Mouse (Mus musculus) liver, embryonic 11.5 days (tissue): ENCODE data around the gene S100a1. TPM values are rescaled to one million over a fixed set of nuclear protein-coding genes. Genes with fewer than 3 reads are reported as not detected.

Experiments used
- ATAC-seq: fragments of 200-750 bp; cut with Nextera tagmentation; replicated peaks from 2 replicates; pipeline ENCODE4 v1.8.0; 2017; ENCODE audit warnings: moderate number of reproducible peaks, mild to moderate bottlenecking, moderate TSS enrichment, moderate library complexity; ENCODE audit not compliant: low FRiP score
- DNase-seq: peaks from one replicate; pipeline ENCODE4 v3.0.0-alpha.2; 2017; ENCODE audit warnings: low spot score
- H3K27ac ChIP-seq: fragments of 300-500 bp; sonication (generic); 2 replicates; pipeline ENCODE4 v1.5.1; 2014; ENCODE audit warnings: mild to moderate bottlenecking, low read depth, low read length, control low read depth
- H3K27me3 ChIP-seq: fragments of 300-500 bp; sonication (generic); replicated peaks from 2 replicates; pipeline ENCODE4 v1.6.1; 2014; ENCODE audit warnings: low read length, mixed read lengths; ENCODE audit not compliant: control insufficient read depth, insufficient read depth
- H3K36me3 ChIP-seq: fragments of 300-500 bp; sonication (generic); 2 replicates; pipeline ENCODE4 v1.6.1; 2014; ENCODE audit warnings: mild to moderate bottlenecking, low read length, moderate library complexity, mixed read lengths; ENCODE audit not compliant: control insufficient read depth, insufficient read depth
- H3K4me1 ChIP-seq: fragments of 300-500 bp; sonication (generic); replicated peaks from 2 replicates; pipeline ENCODE4 v1.6.1; 2014; ENCODE audit warnings: low read length, mixed read lengths; ENCODE audit not compliant: control insufficient read depth, insufficient read depth
- H3K4me2 ChIP-seq: fragments of 300-500 bp; sonication (generic); 2 replicates; pipeline ENCODE4 v1.6.1; 2014; ENCODE audit warnings: mild to moderate bottlenecking, control low read depth, moderate library complexity
- H3K4me3 ChIP-seq: fragments of 300-500 bp; sonication (generic); 2 replicates; pipeline ENCODE4 v1.5.1; 2014; ENCODE audit warnings: low read depth, low read length, control low read depth
- H3K9ac ChIP-seq: fragments of 300-500 bp; sonication (generic); 2 replicates; pipeline ENCODE4 v1.6.1; 2014; ENCODE audit warnings: low read depth, low read length, control low read depth
- H3K9me3 ChIP-seq: fragments of 300-500 bp; sonication (generic); 2 replicates; pipeline ENCODE4 v1.6.1; 2016; ENCODE audit warnings: low read length, inconsistent platforms, mixed read lengths; ENCODE audit not compliant: control insufficient read depth
- WGBS: fragments of 180-500 bp; shearing (Covaris S2); extraction: QIAGEN DNeasy Blood & Tissue Kit; methylation state at CpG from one replicate; pipeline ENCODE4 v1.1.7; 2014; 5-methylcytosine and 5-hydroxymethylcytosine counted together
- polyA plus RNA-seq: library from polyadenylated mRNA; unstranded; fragments of >200 nt; fragmentation: Nextera tagmentation; extraction: Ambion mirVana; gene quantifications from 2 replicates; pipeline ENCODE4 v1.2.1, GENCODE M21; 2014

The S100a1 gene
- polyA plus RNA-seq, 1 experiment from 2014 or later: 21.9 TPM

GRCm38 (mm10) chr3:90515789-90516188 lies 1.6 kb upstream of the S100a1 start:
- WGBS: 91% methylated on average over 4 of the region's 4 CpGs
- Histone ChIP-seq H3K4me2 (no peak overlapping the region; the same call in 1 of the 2 replicates), H3K36me3 (no peaks in the 10 kb centered on the region), H3K9me3 (no peaks in the 10 kb centered on the region), H3K27ac (no peak overlapping the region), H3K9ac (no peak overlapping the region), H3K4me1 (peaks cover 11% of the 10 kb centered on the region), H3K27me3 (no peaks in the 10 kb centered on the region), H3K4me3 (no peak overlapping the region)
- DNase-seq: no peak
- no peak for ATAC-seq

GRCm38 (mm10) chr3:90515242-90515641 lies 1.1 kb upstream of the S100a1 start:
- DNase-seq (no peak), ATAC-seq (no peak)
- H3K27me3 ChIP-seq: no peaks in the 10 kb centered on the region
- H3K27ac ChIP-seq: no peak overlapping the region
- peak overlapping the region; percentile 46 for H3K4me3 ChIP-seq
- WGBS: 30% methylated on average over 1 of the region's 1 CpGs
- no peaks in the 10 kb centered on the region for H3K36me3 ChIP-seq
- H3K9ac ChIP-seq: peak overlapping the region; percentile 62
- peak overlapping the region; percentile 87 for H3K4me2 ChIP-seq
- H3K4me1 ChIP-seq: peaks cover 11% of the 10 kb centered on the region
- no peaks in the 10 kb centered on the region for H3K9me3 ChIP-seq

- Histone ChIP-seq H3K27ac (no peak overlapping the region), H3K9me3 (no peaks in the 10 kb centered on the region), H3K36me3 (no peaks in the 10 kb centered on the region), H3K4me1 (peaks cover 12% of the 10 kb centered on the region), H3K4me2 (peak overlapping the region; percentile 87), H3K27me3 (no peaks in the 10 kb centered on the region), H3K9ac (peak overlapping the region; percentile 62), H3K4me3 (peak overlapping the region; percentile 46)
- ATAC-seq (peak; percentile 84), DNase-seq (peak; percentile 76)
- WGBS: under 1% methylated on average over 10 of the region's 10 CpGs
Measured at GRCm38 (mm10) chr3:90514691-90515090, 499 bp upstream of the S100a1 start.

- ATAC-seq: no peak
- H3K9me3 ChIP-seq: no peaks in the 10 kb centered on the region
- H3K4me3 ChIP-seq: no peak overlapping the region
- H3K4me2 ChIP-seq: no peak overlapping the region
- H3K36me3 ChIP-seq: no peaks in the 10 kb centered on the region
- no peak overlapping the region for H3K9ac ChIP-seq
- no peak for DNase-seq
- H3K27ac ChIP-seq: no peak overlapping the region
- WGBS: 70% methylated on average over 9 of the region's 9 CpGs
- H3K27me3 ChIP-seq: no peaks in the 10 kb centered on the region
- H3K4me1 ChIP-seq: peaks cover 16% of the 10 kb centered on the region
Measured at GRCm38 (mm10) chr3:90512948-90513642, 1.1 kb downstream of the S100a1 start.

- WGBS: 80% methylated on average over 5 of the region's 5 CpGs
- ATAC-seq (no peak), DNase-seq (no peak)
Measured at GRCm38 (mm10) chr3:90512276-90512675, 1.9 kb downstream of the S100a1 start.

GRCm38 (mm10) chr3:90509747-90510123 lies 4.5 kb downstream of the S100a1 start:
- DNase-seq: peak; percentile 54
- Histone ChIP-seq H3K9ac (peak overlapping the region; percentile 37), H3K36me3 (peaks cover 15% of the 10 kb centered on the region; the same call in 1 of the 2 replicates), H3K4me1 (peaks cover 14% of the 10 kb centered on the region), H3K27me3 (no peaks in the 10 kb centered on the region), H3K27ac (peak overlapping the region; percentile 40), H3K4me3 (peak overlapping the region; percentile 90), H3K9me3 (no peaks in the 10 kb centered on the region), H3K4me2 (peak overlapping the region; percentile 72)
- 0 out of 2 replicates have a peak, but pooled peaks have one; percentile 1 for ATAC-seq
- 8% methylated on average over 2 of the region's 2 CpGs for WGBS

More at GRCm38 (mm10) chr3:90512276-90512675, 1.9 kb downstream of the S100a1 start:
- Histone ChIP-seq H3K9me3 (no peaks in the 10 kb centered on the region), H3K4me1 (peaks cover 22% of the 10 kb centered on the region), H3K36me3 (no peaks in the 10 kb centered on the region; the same call in 1 of the 2 replicates), H3K9ac (no peak overlapping the region), H3K4me2 (no peak overlapping the region), H3K27me3 (no peaks in the 10 kb centered on the region), H3K27ac (no peak overlapping the region), H3K4me3 (no peak overlapping the region)

GRCm38 (mm10) chr3:90508950-90509746 lies 5.0 kb downstream of the S100a1 start, which contains the start of gene Chtop:
Gene Chtop (minus strand): TSS chr3:90509498.
- peak; percentile 99 for DNase-seq
- peaks cover 14% of the 10 kb centered on the region for H3K4me1 ChIP-seq
- under 1% methylated on average over 66 of the region's 66 CpGs for WGBS

GRCm38 (mm10) chr3:90508287-90508949 lies 5.8 kb downstream of the S100a1 start:
- peaks cover 12% of the 10 kb centered on the region for H3K4me1 ChIP-seq
- no peaks in the 10 kb centered on the region for H3K27me3 ChIP-seq
- DNase-seq (no peak), ATAC-seq (no peak)
- H3K36me3 ChIP-seq: peaks cover 20% of the 10 kb centered on the region
- H3K4me2 ChIP-seq: peak overlapping the region; percentile 93
- peak overlapping the region; percentile 90 for H3K4me3 ChIP-seq
- H3K9me3 ChIP-seq: no peaks in the 10 kb centered on the region
- 3% methylated on average over 20 of the region's 20 CpGs for WGBS
- H3K9ac ChIP-seq: peak overlapping the region; percentile 99
- peak overlapping the region; percentile 95 for H3K27ac ChIP-seq

More at GRCm38 (mm10) chr3:90508950-90509746, 5.0 kb downstream of the S100a1 start, which contains the start of gene Chtop:
- H3K9ac ChIP-seq: peak within 1 kb of the TSS; percentile 99
- H3K36me3 ChIP-seq: peaks cover 15% of the 10 kb centered on the region; the same call in 1 of the 2 replicates
- H3K9me3 ChIP-seq: no peaks in the 10 kb centered on the region
- peak within 1 kb of the TSS; percentile 93 for H3K4me2 ChIP-seq
- peak within 1 kb of the TSS; percentile 95 for H3K27ac ChIP-seq
- peak within 1 kb of the TSS; percentile 90 for H3K4me3 ChIP-seq
- peak; percentile 87 for ATAC-seq
- H3K27me3 ChIP-seq: no peaks in the 10 kb centered on the region
